Comparison of ENCODE assay signal across 14 mouse cellular contexts in genomic region chr3:79852108-79852507, GRCm38 (mm10). TPM values are rescaled to one million over a fixed set of nuclear protein-coding genes. Genes with fewer than 3 reads are reported as not detected.
DNase-seq lines count a peak whose midpoint lies in the region; ATAC-seq and TF ChIP-seq lines count a peak whose summit lies in the region.
"Had no signal": no experiment of that assay in that cellular context is flagged by ENCODE, and none has a peak within 500 bp of the region (broad histone marks: within the 10 kb centered on the region; RNA-seq: fewer than 3 reads in every experiment).

No protein-coding gene starts in this region.

- H3K27me3 ChIP-seq in hindbrain, embryonic 13.5 days = no peaks in the 10 kb centered on the region
- H3K27me3 ChIP-seq in hindbrain, embryonic 14.5 days (ENCODE audit: control insufficient read depth, insufficient read depth, low read length) = no peaks in the 10 kb centered on the region
- no peaks in the 10 kb centered on the region for H3K27me3 ChIP-seq in testis, adult 2 months (ENCODE audit: control insufficient read depth, insufficient read depth, low read length)
- no peaks in the 10 kb centered on the region for H3K27me3 ChIP-seq in liver, embryonic 13.5 days
- no peaks in the 10 kb centered on the region for H3K27me3 ChIP-seq in thymus, adult 2 months (ENCODE audit: control insufficient read depth, insufficient read depth, low read length)
- H3K27me3 ChIP-seq: forebrain, embryonic 12.5 days; lung, embryonic 15.5 days had no signal

- H3K36me3 ChIP-seq in hindbrain, embryonic 13.5 days = no peaks in the 10 kb centered on the region
- no peaks in the 10 kb centered on the region for H3K36me3 ChIP-seq in hindbrain, embryonic 14.5 days (replicated peaks; ENCODE audit: control insufficient read depth, insufficient read depth)
- H3K36me3 ChIP-seq in testis, adult 2 months (ENCODE audit: control insufficient read depth, insufficient read depth, low read length) = no peaks in the 10 kb centered on the region
- no peaks in the 10 kb centered on the region for H3K36me3 ChIP-seq in liver, embryonic 13.5 days
- no peaks in the 10 kb centered on the region for H3K36me3 ChIP-seq in thymus, adult 2 months (ENCODE audit: control insufficient read depth, insufficient read depth, low read length)
- H3K36me3 ChIP-seq: forebrain, embryonic 12.5 days; lung, embryonic 15.5 days had no signal

- H3K9me3 ChIP-seq in hindbrain, embryonic 13.5 days = no peaks in the 10 kb centered on the region
- no peaks in the 10 kb centered on the region for H3K9me3 ChIP-seq in hindbrain, embryonic 14.5 days (ENCODE audit: control insufficient read depth, low read length)
- no peaks in the 10 kb centered on the region for H3K9me3 ChIP-seq in liver, embryonic 13.5 days (replicated peaks)
- H3K9me3 ChIP-seq: forebrain, embryonic 12.5 days; lung, embryonic 15.5 days had no signal

- no peak for TF ChIP-seq POLR2A in testis, adult 2 months (IDR thresholded peaks at IDR 0.05; ENCODE audit: control insufficient read depth, low read depth, low read length)
- TF ChIP-seq POLR2A in thymus, adult 2 months (IDR thresholded peaks at IDR 0.05; ENCODE audit: control insufficient read depth, extremely low read depth, insufficient read depth, low read length, poor library complexity) = no peak

- H3K4me1 ChIP-seq in hindbrain, embryonic 13.5 days (replicated peaks) = no peaks in the 10 kb centered on the region
- no peaks in the 10 kb centered on the region for H3K4me1 ChIP-seq in hindbrain, embryonic 14.5 days (replicated peaks; ENCODE audit: control insufficient read depth, insufficient read depth, low read length)
- no peaks in the 10 kb centered on the region; the same call in 1 of the 2 replicates for H3K4me1 ChIP-seq in testis, adult 2 months (ENCODE audit: control insufficient read depth, insufficient read depth, low read length)
- peaks cover 35% of the 10 kb centered on the region for H3K4me1 ChIP-seq in liver, embryonic 13.5 days (replicated peaks)
- H3K4me1 ChIP-seq in thymus, adult 2 months (replicated peaks; ENCODE audit: control insufficient read depth, insufficient read depth, low read length) = no peaks in the 10 kb centered on the region

- no peak overlapping the region for H3K9ac ChIP-seq in hindbrain, embryonic 13.5 days
- H3K9ac ChIP-seq in hindbrain, embryonic 14.5 days = no peak overlapping the region
- 0 out of 2 replicates have a peak overlapping the region, but pooled peaks have one; percentile 37 for H3K9ac ChIP-seq in liver, embryonic 13.5 days
- H3K9ac ChIP-seq: forebrain, embryonic 12.5 days; lung, embryonic 15.5 days had no signal

- TF ChIP-seq CTCF in testis, adult 2 months (IDR thresholded peaks at IDR 0.05; ENCODE audit: control insufficient read depth, insufficient read depth, insufficient replicate concordance, low read depth, low read length) = no peak
- no peak for TF ChIP-seq CTCF in thymus, adult 2 months (IDR thresholded peaks at IDR 0.05; ENCODE audit: borderline replicate concordance, control insufficient read depth, extremely low read depth, insufficient read depth, low read length, poor library complexity)

- H3K4me3 ChIP-seq in hindbrain, embryonic 13.5 days = no peak overlapping the region
- H3K4me3 ChIP-seq in hindbrain, embryonic 14.5 days (replicated peaks; ENCODE audit: low read length) = no peak overlapping the region
- H3K4me3 ChIP-seq in testis, adult 2 months (ENCODE audit: control insufficient read depth, low read depth, low read length) = peak overlapping the region; percentile 82
- H3K4me3 ChIP-seq in liver, embryonic 13.5 days (replicated peaks) = no peak overlapping the region
- H3K4me3 ChIP-seq in thymus, adult 2 months (ENCODE audit: control insufficient read depth, insufficient read depth, low read length) = no peak overlapping the region
- H3K4me3 ChIP-seq: forebrain, embryonic 12.5 days; lung, embryonic 15.5 days had no signal

- H3K4me2 ChIP-seq in hindbrain, embryonic 13.5 days = no peak overlapping the region
- H3K4me2 ChIP-seq in hindbrain, embryonic 14.5 days (replicated peaks) = no peak overlapping the region
- H3K4me2 ChIP-seq in liver, embryonic 13.5 days = peak overlapping the region; percentile 17
- H3K4me2 ChIP-seq: forebrain, embryonic 12.5 days; lung, embryonic 15.5 days had no signal

- 86% methylated on average over 3 of the region's 3 CpGs for WGBS in hindbrain, embryonic 13.5 days
- 89% methylated on average over 3 of the region's 3 CpGs for WGBS in hindbrain, embryonic 14.5 days
- 30% methylated on average over 3 of the region's 3 CpGs for WGBS in liver, embryonic 13.5 days (ENCODE audit: insufficient replicate concordance)
- WGBS in thymus, adult 2 months = 94% methylated on average over 3 of the region's 3 CpGs

- no peak overlapping the region for H3K27ac ChIP-seq in hindbrain, embryonic 13.5 days
- H3K27ac ChIP-seq in hindbrain, embryonic 14.5 days = no peak overlapping the region
- peak overlapping the region; percentile 16; the same call in 1 of the 2 replicates for H3K27ac ChIP-seq in testis, adult 2 months (ENCODE audit: control insufficient read depth, insufficient read depth, low read depth, low read length)
- no peak overlapping the region for H3K27ac ChIP-seq in liver, embryonic 13.5 days
- no peak overlapping the region for H3K27ac ChIP-seq in thymus, adult 2 months (ENCODE audit: control insufficient read depth, insufficient read depth, low read length)
- H3K27ac ChIP-seq: forebrain, embryonic 12.5 days had no signal

- ATAC-seq in hindbrain, embryonic 13.5 days (ENCODE audit: low FRiP score) = 0 out of 2 replicates have a peak, but pooled peaks have one; percentile 11
- ATAC-seq in hindbrain, embryonic 14.5 days (ENCODE audit: low FRiP score) = no peak
- peak; percentile 74 for ATAC-seq in liver, embryonic 13.5 days (ENCODE audit: low read depth)

- DNase-seq in hindbrain, embryonic 14.5 days (ENCODE audit: low spot score) = no peak
- no peak for DNase-seq in testis, postnatal 14 days (ENCODE audit: low spot score)
- DNase-seq in liver, embryonic 13.5 days = no peak
- no peak for DNase-seq in cerebellum, postnatal 4 days (ENCODE audit: low spot score in 2 of 2)
- DNase-seq in thymus, adult 2 months = no peak
- DNase-seq in gastrocnemius, adult 18-20 months (ENCODE audit: low spot score) = no peak
- DNase-seq: adrenal gland, adult 8-10 months; cerebellum, adult 8-10 months; heart, postnatal 4 days; thymus, postnatal 4 days had no signal

RNA-seq across cellular contexts. Expression of gene Tmem144, which starts 0.5 kb away (rescaled TPM):
- 1.1 and 1.4 TPM in 2 replicates for polyA plus RNA-seq in hindbrain, embryonic 13.5 days (2015; fragmentation: Nextera tagmentation; extraction: Ambion mirVana)
- polyA plus RNA-seq in hindbrain, embryonic 14.5 days (2014; fragmentation: Nextera tagmentation; extraction: Ambion mirVana) = 1.2 and 2.0 TPM in 2 replicates
- 463 and 494 TPM in 2 replicates for polyA plus RNA-seq in testis, adult 2 months (2012; rRNA removed)
- polyA plus RNA-seq in liver, embryonic 13.5 days (2015; fragmentation: Nextera tagmentation; extraction: Ambion mirVana) = 1.9 and 2.7 TPM in 2 replicates
- 0.38 and 1.4 TPM in 2 replicates for polyA plus RNA-seq in thymus, adult 2 months (2012; rRNA removed)
- 1 to 10 TPM in 1 of 2 experiments, under 1 TPM in 1; 0.69 to 1.4 TPM for total RNA-seq in gastrocnemius, adult 18-20 months (2021)

RNA-seq across cellular contexts. Expression of gene Fam198b, which starts 32.2 kb away (rescaled TPM):
- polyA plus RNA-seq in hindbrain, embryonic 13.5 days (2015; fragmentation: Nextera tagmentation; extraction: Ambion mirVana) = 3.9 and 5.1 TPM in 2 replicates
- 1.7 and 4.8 TPM in 2 replicates for polyA plus RNA-seq in hindbrain, embryonic 14.5 days (2014; fragmentation: Nextera tagmentation; extraction: Ambion mirVana)
- polyA plus RNA-seq in testis, adult 2 months (2012; rRNA removed) = 3.7 and 4.0 TPM in 2 replicates
- 2.0 and 3.0 TPM in 2 replicates for polyA plus RNA-seq in liver, embryonic 13.5 days (2015; fragmentation: Nextera tagmentation; extraction: Ambion mirVana)
- polyA plus RNA-seq in thymus, adult 2 months (2012; rRNA removed) = 1.3 and 1.5 TPM in 2 replicates
- 1 to 10 TPM; 4.4 to 5.4 TPM for total RNA-seq in gastrocnemius, adult 18-20 months (2021)

Comparison
In these comparisons a context has a peak if more than half of its experiments do, and no peak if none do; other contexts are left out.
1. RNA of gene Tmem144, which starts 0.5 kb away (polyA plus RNA-seq): 463 to 494 TPM in testis, adult 2 months; 1.2 to 2.0 TPM in hindbrain, embryonic 14.5 days, 1.9 to 2.7 TPM in liver, embryonic 13.5 days, 1.1 to 1.4 TPM in hindbrain, embryonic 13.5 days and 0.38 to 1.4 TPM in thymus, adult 2 months; every median in the first group is over 100 times any median in the second.